Mouse (Mus musculus) layer of hippocampus, adult 18-20 months (tissue): ENCODE data around the gene Lipt1. TPM values are rescaled to one million over a fixed set of nuclear protein-coding genes. Genes with fewer than 3 reads are reported as not detected.

Experiments
- DNase-seq, 2 experiments: peaks; one replicate each; pipeline ENCODE4 v3.0.0; 2022; ENCODE audit warnings: low spot score in 2 of 2
- long read RNA-seq: library from polyadenylated mRNA; stranded (forward); transcript quantifications from one replicate; pipeline ENCODE4 v2.0.0, GENCODE M21; 2021
- total RNA-seq, 2 experiments: library from RNA; stranded (reverse); gene quantifications; 2 replicates each; pipeline ENCODE4 v1.2.3; 2021

Gene Lipt1
- total RNA-seq = 1 to 10 TPM; 6.7 to 8.6 TPM
- long read RNA-seq, partial matches to known transcripts = 0 of 2 reads
- long read RNA-seq, other reads (novel, unspliced or antisense) = 0 of 2 reads

GRCm38 (mm10) chr1:37871704-37872103, at the start of gene Lipt1:
TSS of gene Lipt1 (plus strand) at chr1:37871738.
- DNase-seq = peak in 1 of 2 experiments; percentile 17

- DNase-seq = no peak
These were observed 39.9 kb upstream of the Lipt1 start for GRCm38 (mm10) chr1:37831681-37832080.

GRCm38 (mm10) chr1:37846878-37847277, 24.7 kb upstream of the Lipt1 start:
- DNase-seq = no peak

- DNase-seq = peak; percentile 19 to 69
These were observed 20.8 kb upstream of the Lipt1 start for GRCm38 (mm10) chr1:37850696-37851095.

- peak; percentile 100 for DNase-seq
These were observed 6.8 kb upstream of the Lipt1 start for GRCm38 (mm10) chr1:37864511-37865400.

GRCm38 (mm10) chr1:37865401-37866215, 5.9 kb upstream of the Lipt1 start:
- DNase-seq = no peak

GRCm38 (mm10) chr1:37866286-37866685, 5.3 kb upstream of the Lipt1 start, which contains the start of gene Tsga10:
TSS of gene Tsga10 (minus strand) at chr1:37866429.
- DNase-seq = no peak

- DNase-seq = peak in 1 of 2 experiments; percentile 55
These were observed 4.5 kb upstream of the Lipt1 start for GRCm38 (mm10) chr1:37867056-37867455.

- DNase-seq = no peak
These were observed 3.7 kb upstream of the Lipt1 start for GRCm38 (mm10) chr1:37867684-37868322.

GRCm38 (mm10) chr1:37868640-37869039, 2.9 kb upstream of the Lipt1 start:
- DNase-seq = no peak

- no peak for DNase-seq
These were observed 2.2 kb upstream of the Lipt1 start for GRCm38 (mm10) chr1:37869362-37869761.

GRCm38 (mm10) chr1:37872131-37873067, 861 bp downstream of the Lipt1 start:
- DNase-seq = peak; percentile 77 to 85

- no peak for DNase-seq
These were observed 1.6 kb downstream of the Lipt1 start for GRCm38 (mm10) chr1:37873157-37873556.

- DNase-seq = no peak
These were observed 6.4 kb downstream of the Lipt1 start for GRCm38 (mm10) chr1:37877736-37878460.

GRCm38 (mm10) chr1:37883411-37883810, 11.9 kb downstream of the Lipt1 start:
- no peak for DNase-seq

- DNase-seq = no peak
These were observed 12.9 kb downstream of the Lipt1 start for GRCm38 (mm10) chr1:37884451-37884850.

GRCm38 (mm10) chr1:37889206-37889605, 17.7 kb downstream of the Lipt1 start:
- DNase-seq = no peak

GRCm38 (mm10) chr1:37890025-37890652, 18.6 kb downstream of the Lipt1 start, which contains the start of the genes Mitd1 and Mrpl30:
TSS of gene Mitd1 (minus strand) at chr1:37890411.
TSS of gene Mrpl30 (plus strand) at chr1:37890477.
- DNase-seq = peak; percentile 83 to 93

- DNase-seq = no peak
These were observed 19.9 kb downstream of the Lipt1 start for GRCm38 (mm10) chr1:37891400-37891799.
